Mouse (Mus musculus) liver (tissue): ENCODE data around the gene Vmn1r73.

Source experiments
- DNase-seq: peaks from one replicate; pipeline ENCODE4 v3.0.0-alpha.2; 2020; ENCODE audit warnings: mixed read lengths

Vmn1r73 gene

DNA sequence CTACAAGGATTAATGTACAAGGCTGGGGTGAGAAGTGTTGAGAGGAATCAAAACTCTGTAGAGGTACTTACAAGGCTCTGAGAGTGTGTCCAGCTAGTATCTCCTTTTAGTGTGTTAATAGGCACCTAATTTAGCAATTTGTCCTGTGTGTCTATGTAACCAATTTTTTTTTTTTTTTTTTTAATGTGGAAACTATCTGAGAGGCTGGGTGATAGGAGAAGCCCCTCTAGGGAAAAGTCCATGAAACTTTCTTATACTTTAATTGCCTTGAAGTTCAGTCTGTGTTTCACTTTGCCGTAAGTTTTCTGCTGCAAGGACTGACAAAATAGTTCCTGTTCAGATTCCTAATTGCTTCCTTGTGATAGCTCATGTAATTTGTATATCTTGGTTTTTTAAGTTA is at the start of gene Vmn1r73:
Gene Vmn1r73 (plus strand): TSS at position 301 of the 400 bp plus-strand sequence.
- DNase-seq, result no peak
